Mouse (Mus musculus): ENCODE measurements around the gene Pawr. TPM values are rescaled to one million over a fixed set of nuclear protein-coding genes. Genes with fewer than 3 reads are reported as not detected.

The Pawr gene
- polyA plus RNA-seq (2017; shearing (Covaris generic)) = 1 to 10 TPM; 1.3 to 9.4 TPM

GRCm38 (mm10) chr10:108331784-108332561 is at the start of gene Pawr:
Pawr (plus strand) TSS chr10:108332121.

Other genes with a start within 250 kb of the Pawr start
- gene Ppp1r12a, start 169.9 kb upstream of the Pawr start, polyA plus RNA-seq (2017; shearing (Covaris generic)) = 10 to 100 TPM; 61.5 to 96.7 TPM

All from inflammation-experienced regulatory T-cells (primary cell).